ENCODE assay signal across 22 mouse cellular contexts in the genomic region with DNA sequence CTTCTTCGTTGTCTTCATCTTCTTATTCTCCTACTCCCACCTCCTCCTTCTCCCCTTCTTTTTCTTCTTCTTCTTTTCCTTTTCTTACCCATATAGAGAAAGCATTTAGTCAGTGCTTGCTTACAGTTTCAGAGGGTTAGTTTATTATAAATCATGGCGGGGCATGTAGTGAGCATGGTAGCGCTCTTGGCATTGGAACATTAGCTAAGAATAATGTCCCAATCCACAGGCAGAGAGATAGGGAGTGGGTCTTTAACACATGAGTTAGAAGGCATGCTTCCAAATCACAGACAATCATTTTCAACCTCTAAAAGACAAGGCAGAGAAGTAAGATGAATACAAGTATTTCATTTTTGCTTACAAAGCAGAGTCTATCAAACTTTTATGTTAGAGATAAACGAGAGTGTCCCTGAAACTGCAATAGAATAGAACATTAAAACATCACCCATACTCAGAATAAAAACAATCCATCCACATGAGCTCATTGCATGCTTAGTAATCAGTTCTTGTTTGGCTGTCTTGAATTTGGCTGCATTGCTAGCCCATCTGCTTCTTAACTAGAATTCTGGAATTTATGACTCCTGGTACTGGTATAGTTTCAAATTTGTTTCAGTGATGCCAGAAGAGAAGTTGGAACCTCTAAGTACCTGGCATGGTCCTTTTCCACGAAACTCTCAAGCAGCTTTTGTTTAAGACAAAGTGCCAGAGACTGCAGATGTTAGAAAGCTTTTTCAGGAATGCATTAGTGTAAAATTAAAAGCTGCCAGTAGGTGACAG.
DNase-seq lines count a peak whose midpoint lies in the region; ATAC-seq and TF ChIP-seq lines count a peak whose summit lies in the region.
"Had no signal": no experiment of that assay in that cellular context is flagged by ENCODE, and none has a peak within 500 bp of the region (broad histone marks: within the 10 kb centered on the region; RNA-seq: fewer than 3 reads in every experiment).

No protein-coding gene starts in this region.

- H3K9ac ChIP-seq in forebrain, postnatal 0 days: no peak overlapping the region
- no peak overlapping the region for H3K9ac ChIP-seq in liver, embryonic 12.5 days
- H3K9ac ChIP-seq: heart, embryonic 12.5 days; lung, embryonic 14.5 days; midbrain, embryonic 13.5 days; neural tube, embryonic 15.5 days had no signal

- H3K4me1 ChIP-seq in forebrain, postnatal 0 days (ENCODE audit: insufficient read depth): peaks cover 2% of the 10 kb centered on the region; the same call in 1 of the 2 replicates
- H3K4me1 ChIP-seq in liver, embryonic 12.5 days: no peaks in the 10 kb centered on the region
- H3K4me1 ChIP-seq: heart, embryonic 12.5 days; midbrain, embryonic 13.5 days; neural tube, embryonic 15.5 days had no signal

- H3K27ac ChIP-seq in forebrain, postnatal 0 days (ENCODE audit: low read depth, low read length): no peak overlapping the region
- no peak overlapping the region for H3K27ac ChIP-seq in liver, embryonic 12.5 days
- H3K27ac ChIP-seq: macrophage; midbrain, embryonic 13.5 days; neural tube, embryonic 15.5 days had no signal

- no peak for DNase-seq in frontal cortex, postnatal 25 days (ENCODE audit: low spot score in 2 of 2)
- peak; percentile 2 for DNase-seq in right cerebral cortex, adult 18-20 months
- no peak for DNase-seq in right cerebral cortex, postnatal 14 days
- DNase-seq in forebrain, postnatal 0 days: peak; percentile 79
- DNase-seq in layer of hippocampus, postnatal 36 days: peak; percentile 7 to 22
- DNase-seq in ovary, postnatal 36 days (ENCODE audit: low spot score): no peak
- DNase-seq: adrenal gland, postnatal 14 days; cerebellum, postnatal 36 days; heart, postnatal 4 days; kidney, adult 18-20 months; kidney, postnatal 10 days; lung, embryonic 14.5 days; thymus, postnatal 14 days had no signal

- no peak overlapping the region for H3K4me2 ChIP-seq in forebrain, postnatal 0 days (ENCODE audit: low read depth)
- no peak overlapping the region for H3K4me2 ChIP-seq in liver, embryonic 12.5 days
- H3K4me2 ChIP-seq: heart, embryonic 12.5 days; lung, embryonic 14.5 days; midbrain, embryonic 13.5 days; neural tube, embryonic 15.5 days had no signal

- H3K4me3 ChIP-seq in forebrain, postnatal 0 days (ENCODE audit: low read depth, low read length): no peak overlapping the region
- no peak overlapping the region for H3K4me3 ChIP-seq in liver, embryonic 12.5 days
- H3K4me3 ChIP-seq: heart, embryonic 12.5 days; midbrain, embryonic 13.5 days; myocyte; neural tube, embryonic 15.5 days had no signal

- H3K9me3 ChIP-seq in forebrain, postnatal 0 days (ENCODE audit: low read length): no peaks in the 10 kb centered on the region
- H3K9me3 ChIP-seq in liver, embryonic 12.5 days (replicated peaks): no peaks in the 10 kb centered on the region
- H3K9me3 ChIP-seq: heart, embryonic 12.5 days; midbrain, embryonic 13.5 days; neural tube, embryonic 15.5 days had no signal

- ATAC-seq in frontal cortex, adult (ENCODE audit: low TSS enrichment): peak; percentile 84
- peak; percentile 78; the same call in 1 of the 2 replicates for ATAC-seq in forebrain, postnatal 0 days
- ATAC-seq in liver, embryonic 12.5 days: no peak
- ATAC-seq: activated CD4-positive, CD25-positive, alpha-beta regulatory T cell, adult 4 months; midbrain, embryonic 13.5 days; Patski had no signal

- no peaks in the 10 kb centered on the region for H3K36me3 ChIP-seq in forebrain, postnatal 0 days (ENCODE audit: insufficient read depth)
- H3K36me3 ChIP-seq in liver, embryonic 12.5 days: no peaks in the 10 kb centered on the region
- H3K36me3 ChIP-seq: heart, embryonic 12.5 days; midbrain, embryonic 13.5 days; neural tube, embryonic 15.5 days had no signal

- TF ChIP-seq CTCF in forebrain, postnatal 0 days (IDR thresholded peaks at IDR 0.05; ENCODE audit: low read depth): no peak

- WGBS in forebrain, postnatal 0 days: 58% methylated on average over 5 of the region's 5 CpGs
- WGBS in liver, embryonic 12.5 days (ENCODE audit: insufficient replicate concordance): 54% methylated on average over 5 of the region's 5 CpGs

- H3K27me3 ChIP-seq in forebrain, postnatal 0 days (ENCODE audit: insufficient read depth, low read length): no peaks in the 10 kb centered on the region
- no peaks in the 10 kb centered on the region for H3K27me3 ChIP-seq in liver, embryonic 12.5 days (replicated peaks)
- H3K27me3 ChIP-seq: heart, embryonic 12.5 days; midbrain, embryonic 13.5 days; neural tube, embryonic 15.5 days; Patski had no signal

Comparison
In these comparisons a context has a peak if more than half of its experiments do, and no peak if none do; other contexts are left out.
1. DNase-seq: peak in right cerebral cortex, adult 18-20 months (single experiment), forebrain, postnatal 0 days (single experiment) and layer of hippocampus, postnatal 36 days (2 of 2); none in frontal cortex, postnatal 25 days (0 of 2), right cerebral cortex, postnatal 14 days (single experiment) and ovary, postnatal 36 days (single experiment).